Mouse (Mus musculus) kidney, postnatal 10 days (tissue): ENCODE data around the gene Clybl.

Experiments used
- DNase-seq: peaks from one replicate; pipeline ENCODE4 v3.0.0; 2021; ENCODE audit warnings: mixed read lengths

The Clybl gene

DNA sequence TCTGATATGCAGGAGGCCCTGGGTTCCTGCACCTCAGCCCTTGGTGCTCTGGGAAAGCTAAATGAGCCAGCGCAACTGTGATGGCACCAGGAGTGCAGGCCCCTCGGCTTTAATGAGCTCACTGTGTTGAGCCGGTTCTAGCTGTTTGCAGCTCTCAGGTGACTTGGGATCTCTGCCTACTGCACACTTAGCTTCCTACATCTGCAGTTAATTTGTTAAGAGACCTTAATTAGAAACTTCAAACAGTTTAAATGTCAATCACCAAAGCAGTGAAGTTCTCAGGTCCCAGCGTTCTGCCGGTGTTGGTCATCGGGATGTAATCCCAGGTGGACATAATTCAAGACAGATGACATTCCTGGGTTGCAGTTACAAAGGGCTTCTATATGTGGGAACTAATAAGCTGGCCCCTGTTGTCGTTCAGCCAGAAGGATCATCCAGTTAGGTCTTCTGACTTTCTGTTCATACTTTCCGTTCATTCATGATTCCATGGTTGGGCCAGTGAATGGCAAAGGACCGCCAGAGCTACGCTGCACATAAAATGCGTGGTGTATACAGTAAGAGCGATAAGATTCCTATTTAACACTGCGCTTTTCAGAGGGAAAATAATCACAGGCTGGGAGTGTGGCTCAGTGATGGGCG, 18.9 kb downstream of the Clybl start:
- DNase-seq, result no peak

DNA sequence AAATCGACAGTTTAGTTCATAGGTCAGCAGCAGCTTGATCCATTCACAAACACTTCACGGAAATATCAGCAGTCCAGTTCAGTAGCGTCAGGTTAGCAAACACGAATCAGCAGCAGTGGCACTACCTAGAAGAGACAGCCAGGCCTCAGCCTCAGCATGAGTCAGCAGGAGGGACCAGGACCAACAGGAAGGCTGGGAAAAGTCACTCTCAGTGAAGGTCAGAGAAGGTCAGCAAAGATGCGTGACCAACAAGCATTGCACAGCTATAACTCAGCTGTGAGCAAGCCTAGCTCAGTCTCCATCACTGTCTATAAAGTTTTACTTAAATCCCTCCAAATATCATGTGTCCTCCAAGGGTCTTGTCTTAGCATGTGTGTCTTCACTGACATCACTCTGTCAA, 27.7 kb downstream of the Clybl start:
- no peak for DNase-seq

DNA sequence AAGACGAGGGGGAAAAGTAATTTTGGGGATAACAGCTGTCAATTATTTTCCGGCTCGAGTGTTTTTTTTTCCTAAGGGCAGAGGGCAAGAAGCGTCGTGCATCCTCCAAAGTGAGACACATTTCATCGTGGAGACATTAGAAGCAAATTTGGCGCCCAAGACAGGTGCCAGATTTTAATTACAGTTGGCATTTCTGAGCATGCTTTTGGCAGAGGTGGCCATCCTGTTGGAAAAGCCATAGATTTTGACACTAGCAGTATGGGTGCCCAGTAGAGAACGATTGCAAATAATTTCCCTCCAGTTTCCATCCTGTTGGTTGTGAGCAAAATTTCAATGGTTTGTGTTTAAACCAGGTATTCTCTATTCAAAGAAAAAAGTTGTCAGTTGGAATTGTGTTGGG, 32.1 kb downstream of the Clybl start:
- no peak for DNase-seq

DNA sequence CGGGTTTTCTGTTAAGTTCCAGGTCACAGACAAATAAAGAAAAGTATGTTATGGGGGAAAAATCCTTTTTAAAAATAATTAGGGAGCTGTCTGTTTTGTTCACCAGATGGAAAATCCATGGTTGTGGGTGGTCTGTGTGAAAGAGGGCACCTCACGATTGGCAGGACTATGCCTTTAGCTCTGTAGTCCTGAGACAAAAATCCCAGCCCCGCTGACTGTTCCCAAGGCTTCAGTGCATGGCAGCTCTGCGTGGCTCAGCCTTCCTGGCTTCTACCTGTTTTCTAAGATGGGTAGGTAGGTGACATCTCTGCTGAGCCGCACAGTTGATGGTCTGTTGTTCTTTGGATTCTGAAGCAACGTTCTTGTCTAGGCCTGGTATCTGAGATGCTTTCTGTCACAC, 32.6 kb downstream of the Clybl start:
- no peak for DNase-seq

DNA sequence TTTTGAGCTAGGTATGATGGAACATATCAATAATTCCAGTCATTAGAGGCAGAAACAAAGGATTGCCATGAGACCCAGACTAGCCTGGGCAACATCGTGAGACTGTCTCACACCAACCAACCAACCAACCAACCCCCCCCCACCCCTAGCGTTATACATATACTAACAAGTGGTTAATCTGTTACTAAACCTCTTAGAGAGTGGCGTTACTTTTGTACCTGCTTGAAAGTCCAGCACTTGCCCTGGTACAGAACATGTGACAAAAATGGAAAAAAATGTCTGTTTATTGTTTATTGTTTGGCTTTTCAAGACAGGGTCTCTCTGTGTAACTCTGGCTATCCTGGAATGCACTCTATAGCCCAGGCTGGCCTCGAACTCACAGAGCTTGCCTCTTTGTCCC, 35.7 kb downstream of the Clybl start:
- no peak for DNase-seq

DNA sequence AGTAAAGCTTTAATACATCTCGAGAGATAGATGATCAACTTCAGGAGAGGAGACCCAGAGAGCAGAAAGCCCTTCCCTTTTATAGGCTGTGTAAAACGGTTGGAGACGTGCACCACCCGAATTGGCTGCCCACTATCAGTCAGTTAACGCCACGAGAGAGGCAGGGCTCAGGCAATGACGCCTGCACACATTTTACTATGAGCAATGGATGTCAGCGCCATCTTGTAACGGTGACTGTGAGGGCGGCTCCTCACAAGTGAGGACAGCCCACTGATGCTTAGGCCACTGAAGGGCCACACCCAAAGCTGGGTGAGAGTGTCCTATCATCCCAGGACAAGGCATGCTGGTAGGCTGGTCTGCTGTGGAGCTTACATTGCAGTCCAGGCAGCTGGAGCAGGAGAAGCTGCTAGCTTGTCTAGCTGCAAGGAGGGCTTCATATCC, 41.5 kb downstream of the Clybl start:
- no peak for DNase-seq

DNA sequence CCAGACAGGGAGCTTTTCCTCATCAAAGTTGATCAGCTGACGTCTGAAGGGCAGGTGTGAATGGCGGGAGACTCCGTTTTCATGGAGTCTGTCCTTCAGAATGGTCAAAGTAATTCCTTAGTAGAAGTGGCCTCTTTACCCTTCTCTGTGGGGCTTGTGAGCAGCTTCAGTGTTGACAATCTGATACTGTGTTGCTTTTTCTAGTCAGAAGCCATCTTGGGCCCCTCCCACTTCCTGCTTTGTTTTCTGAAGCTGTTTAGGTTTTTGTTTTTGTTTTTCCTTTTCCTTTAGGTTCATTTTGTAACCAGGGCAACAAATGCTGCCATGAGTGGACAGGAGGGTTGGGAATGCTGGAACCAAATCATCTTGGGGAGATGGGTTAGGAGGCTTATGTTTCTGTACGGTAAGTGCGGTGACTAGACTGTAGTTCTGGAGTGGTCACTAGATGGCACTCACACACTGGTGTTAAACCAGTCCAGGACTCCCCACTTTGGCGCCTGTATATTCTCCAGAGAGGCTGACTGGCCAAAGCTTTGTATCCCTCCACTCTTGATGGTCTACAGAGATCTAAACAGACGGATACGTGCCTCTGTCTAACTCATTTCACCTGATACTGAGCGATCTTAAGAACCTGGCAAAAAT, 42.1 kb downstream of the Clybl start:
- peak; percentile 88 for DNase-seq

DNA sequence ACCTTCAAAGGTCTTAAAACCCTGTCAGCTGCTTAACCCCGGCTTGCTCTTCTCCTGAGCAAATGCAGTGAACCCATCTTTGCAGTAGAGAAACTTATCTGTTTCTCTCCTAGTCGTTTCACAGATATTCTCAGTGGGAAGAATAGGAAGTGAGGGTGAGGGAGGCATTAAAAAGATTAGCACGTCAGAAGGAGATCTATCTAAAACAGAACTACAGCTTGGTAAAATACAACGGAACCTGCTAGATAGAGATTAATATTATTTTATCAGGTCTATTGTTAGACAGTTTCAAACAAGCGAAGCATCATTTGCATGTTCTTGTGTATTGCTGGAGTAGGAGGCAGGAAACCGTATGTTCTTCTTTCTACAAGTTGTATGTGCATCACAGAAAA, 42.6 kb downstream of the Clybl start:
- no peak for DNase-seq

DNA sequence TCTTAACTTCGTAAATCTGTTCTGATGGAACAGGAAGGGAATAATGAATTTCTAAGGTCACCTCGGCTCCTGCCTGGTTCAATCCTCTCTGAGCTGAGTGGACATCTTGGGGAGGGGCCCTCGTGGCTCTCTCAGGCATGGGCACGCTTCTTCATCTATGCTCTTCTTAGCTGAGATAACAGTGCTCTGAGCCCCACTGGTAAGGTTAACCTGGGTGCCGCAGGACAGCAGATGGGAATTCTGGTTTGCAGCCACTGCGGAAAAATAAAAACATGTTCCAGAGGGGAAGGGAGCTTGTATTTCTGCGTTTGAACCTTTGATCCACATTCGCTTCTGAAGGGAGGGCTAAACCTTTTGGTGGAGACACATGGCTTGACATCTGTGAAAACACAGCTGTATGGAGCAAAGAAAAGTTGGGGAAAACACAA, 43.0 kb downstream of the Clybl start:
- no peak for DNase-seq

DNA sequence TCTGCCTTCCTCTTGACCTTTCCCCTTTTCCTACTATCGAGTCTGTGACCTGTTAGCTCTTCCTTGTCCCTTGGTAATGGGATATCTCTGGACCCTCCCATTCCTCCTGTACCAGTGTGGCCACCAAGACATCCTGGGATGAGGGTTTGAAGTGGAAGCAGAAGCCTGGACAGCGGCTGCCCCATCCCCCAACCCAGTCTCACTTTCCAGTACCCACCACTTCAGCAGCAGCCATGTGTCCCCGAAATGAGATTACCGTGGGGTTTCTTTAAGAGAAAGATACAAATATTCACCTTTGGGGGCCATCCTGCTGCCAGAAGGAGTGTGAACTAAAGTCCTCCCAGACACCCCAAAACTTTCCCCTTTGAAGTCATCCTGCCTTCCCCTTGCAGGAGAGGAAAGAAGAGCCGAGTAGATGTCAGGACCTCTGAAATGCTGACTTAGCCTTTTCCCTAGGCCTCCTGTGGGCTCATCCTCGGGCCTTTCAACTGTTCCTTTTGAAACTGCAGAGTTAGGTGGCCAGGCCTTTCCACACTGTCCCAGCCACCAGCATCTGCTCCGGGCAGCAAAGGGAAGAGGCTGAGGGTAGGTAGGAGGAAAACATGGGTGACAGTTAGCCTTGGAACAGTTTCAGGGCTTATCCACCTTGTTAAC, 44.1 kb downstream of the Clybl start:
- DNase-seq, result no peak

DNA sequence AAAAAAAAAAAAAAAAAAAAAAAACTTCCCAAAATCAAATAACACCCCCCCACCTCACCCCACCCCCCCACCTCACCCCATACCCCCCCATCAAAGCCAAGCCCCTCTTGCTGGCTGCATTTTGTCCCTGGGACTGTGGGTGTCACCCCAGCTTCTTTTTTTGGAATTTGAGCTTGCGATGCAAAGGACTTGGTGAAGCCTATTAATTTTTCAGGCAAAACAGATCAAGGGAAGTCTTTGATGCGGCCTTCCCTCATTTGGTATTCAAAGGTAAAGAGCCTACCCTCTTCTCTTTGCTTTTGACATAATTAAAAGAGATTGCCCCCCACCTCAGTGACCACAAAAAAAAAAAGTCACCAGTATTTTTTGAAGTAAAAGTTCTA, 44.6 kb downstream of the Clybl start:
- no peak for DNase-seq

DNA sequence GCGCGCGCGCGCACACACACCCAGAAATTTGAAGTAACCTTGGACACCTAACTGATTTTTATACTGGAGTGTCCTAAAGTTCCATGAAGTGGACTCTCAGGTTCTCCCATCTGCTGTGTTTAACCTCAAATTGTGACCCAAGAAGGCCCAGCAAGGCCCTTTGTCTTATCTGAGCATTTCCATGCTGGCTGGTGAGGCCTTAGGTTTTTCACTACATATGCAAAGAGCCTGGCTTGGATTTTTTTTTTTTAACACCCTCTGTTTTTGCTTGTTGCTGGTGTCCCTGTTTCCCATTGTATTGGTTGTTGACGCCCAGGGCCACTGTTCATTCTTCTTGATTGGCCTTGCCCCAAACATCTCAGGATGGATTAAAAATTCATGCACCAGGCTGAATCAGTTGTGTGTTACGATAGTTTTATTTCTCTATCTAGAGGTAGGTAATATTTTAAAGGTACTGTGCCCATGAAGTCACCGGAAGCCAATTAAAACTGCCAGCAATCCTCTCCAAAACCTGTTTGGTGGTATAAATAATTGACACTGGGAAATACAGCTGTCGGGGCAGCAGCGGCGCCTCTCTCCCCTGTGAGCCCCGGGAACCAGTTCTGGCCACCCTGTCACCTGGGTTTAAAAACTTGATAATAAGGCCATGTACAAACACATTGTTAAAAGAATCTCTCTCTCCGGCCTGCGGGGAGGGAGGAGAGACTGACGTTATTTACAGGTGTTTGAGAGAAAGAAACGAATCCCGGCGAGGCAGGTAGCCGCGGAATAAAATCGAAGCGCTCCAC, 45.4 kb downstream of the Clybl start:
- no peak for DNase-seq

DNA sequence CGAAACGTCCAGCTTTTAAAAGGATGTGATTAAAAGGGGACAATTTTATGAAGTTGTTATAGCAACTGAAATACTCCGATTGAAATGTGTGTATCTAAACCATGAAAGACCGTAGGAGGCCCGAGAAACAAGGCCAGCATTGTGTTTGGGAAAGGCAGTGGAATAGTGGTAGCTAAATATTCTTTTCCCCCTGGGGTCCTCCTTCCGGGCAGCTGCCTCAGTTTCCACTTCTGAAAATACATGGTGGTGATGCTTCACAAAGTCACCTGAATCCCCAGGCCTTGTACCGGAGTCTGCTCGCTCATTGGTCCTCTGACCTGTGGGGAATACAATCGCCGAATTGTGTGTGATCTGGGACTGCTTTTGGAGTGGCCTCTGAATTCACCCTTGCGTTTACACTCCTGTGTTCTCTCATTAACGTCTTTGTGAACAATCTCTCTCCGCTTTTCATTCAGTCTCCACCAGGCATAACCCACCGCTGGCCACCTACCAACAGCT, 46.0 kb downstream of the Clybl start:
- no peak for DNase-seq

DNA sequence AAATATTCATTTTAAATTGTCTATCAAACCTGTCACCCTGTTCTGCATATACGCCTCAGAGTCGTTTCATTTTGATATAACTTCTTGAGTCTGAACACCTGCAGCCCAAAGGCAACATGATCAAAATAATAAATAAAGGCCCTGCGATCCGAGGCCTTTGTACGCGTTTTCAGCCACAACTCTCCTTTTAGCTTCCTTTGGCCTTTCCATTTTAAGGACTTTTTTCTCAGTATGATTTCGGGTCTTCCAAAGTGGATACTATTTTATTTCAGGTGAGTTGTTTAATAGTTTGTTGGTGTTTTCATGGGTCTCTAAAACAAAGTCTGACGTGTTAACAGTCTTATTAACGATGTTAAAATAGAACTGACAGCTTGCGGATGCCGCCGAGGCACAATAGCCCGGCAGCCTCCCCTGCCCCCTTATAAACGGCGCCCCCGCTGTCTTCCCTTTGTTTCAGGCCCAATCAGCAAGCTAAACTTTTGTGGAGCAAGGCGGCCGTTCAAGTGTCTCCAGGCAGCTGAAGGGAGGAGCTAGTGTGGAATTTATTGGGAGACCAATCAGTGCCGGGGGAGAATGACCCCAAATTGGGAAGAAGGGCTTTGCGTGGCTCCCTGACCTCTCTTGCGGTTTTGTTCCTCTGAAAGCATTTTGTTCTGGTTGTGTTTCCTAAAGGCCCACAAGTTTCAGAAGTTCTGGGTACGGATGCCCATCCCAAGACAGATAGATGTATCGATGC, 47.5 kb downstream of the Clybl start:
- no peak for DNase-seq

DNA sequence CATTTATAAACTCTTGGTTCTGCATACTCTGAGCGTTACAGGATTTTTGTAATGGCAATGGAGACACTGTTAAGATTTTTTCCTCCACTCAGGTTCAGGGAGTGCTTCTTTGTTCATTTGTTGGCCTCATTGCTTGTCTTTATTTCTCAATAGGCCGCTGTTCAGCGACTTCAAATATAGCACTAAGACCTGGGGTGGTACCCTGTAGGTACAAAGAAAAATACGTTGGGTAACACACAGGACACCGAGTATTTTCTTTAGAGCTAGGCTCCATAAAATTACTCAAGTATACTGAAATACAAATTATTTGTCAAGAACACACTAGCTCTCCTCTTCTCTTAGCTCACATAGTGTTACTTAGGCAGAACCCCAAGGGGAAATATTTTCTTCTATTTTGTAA, 48.5 kb downstream of the Clybl start:
- no peak for DNase-seq

DNA sequence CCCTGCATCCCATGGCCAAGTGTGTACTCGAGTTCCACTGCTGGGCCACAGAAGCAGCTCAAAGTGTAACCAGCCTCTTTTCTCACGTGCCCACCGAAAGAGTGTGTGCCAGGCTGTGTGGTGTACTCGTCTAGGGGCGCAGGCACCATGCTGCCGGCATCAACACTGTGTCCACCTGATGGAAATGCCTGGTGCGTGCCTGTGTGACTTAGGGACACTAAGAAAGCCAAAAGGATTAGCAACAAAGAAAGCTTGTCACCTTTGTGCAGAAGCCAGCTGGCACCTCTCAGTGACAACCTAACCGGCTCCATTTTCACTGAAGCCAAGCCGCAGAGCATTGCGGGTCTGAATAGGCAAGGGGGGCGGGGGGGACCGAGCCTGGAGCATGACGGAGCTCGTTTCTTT, 49.1 kb downstream of the Clybl start:
- DNase-seq, result no peak

DNA sequence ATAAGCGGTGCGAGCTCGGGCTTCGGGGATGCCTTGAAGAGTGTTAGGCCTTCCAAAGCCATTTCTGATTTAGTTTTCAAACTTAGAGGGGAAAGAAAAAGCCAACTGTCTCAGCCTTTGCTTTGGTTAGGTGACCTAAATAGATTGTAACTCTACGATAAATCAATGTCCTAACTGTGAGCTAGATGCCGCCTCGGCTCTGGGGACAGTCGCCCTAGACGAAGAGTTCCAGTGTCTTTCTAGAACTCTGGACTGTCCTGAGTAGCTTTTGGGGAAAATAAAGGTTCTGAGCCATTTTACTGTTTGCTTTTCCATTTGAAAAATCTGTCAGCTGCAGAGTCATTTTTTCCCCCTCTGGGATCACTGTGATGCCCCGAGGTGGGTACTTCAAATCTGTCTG, 49.6 kb downstream of the Clybl start:
- no peak for DNase-seq

DNA sequence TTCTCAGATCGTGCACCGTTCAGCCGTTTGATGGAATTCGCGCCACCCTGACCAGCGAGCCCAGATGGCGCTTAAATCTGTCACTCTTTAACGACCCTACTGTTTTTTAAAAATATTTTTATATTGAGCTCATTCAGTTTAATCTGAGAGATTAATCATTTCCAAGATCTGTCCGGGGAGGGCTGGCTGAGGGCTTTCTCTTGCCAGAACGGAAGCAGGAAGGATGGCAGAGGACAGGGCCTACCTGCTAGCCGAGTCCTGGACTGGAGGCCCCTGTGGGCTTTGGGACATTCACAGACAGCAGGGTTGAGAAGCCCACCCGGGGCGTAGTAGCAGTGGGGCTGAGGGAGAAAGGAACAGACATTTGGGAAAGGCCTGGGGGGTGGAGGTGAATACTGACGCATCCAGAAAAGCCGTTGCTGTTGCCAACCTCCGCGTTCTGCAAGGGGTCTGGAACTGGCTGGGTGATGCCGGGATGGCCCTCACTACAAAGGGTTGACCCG, 51.8 kb downstream of the Clybl start:
- DNase-seq, result peak; percentile 34

DNA sequence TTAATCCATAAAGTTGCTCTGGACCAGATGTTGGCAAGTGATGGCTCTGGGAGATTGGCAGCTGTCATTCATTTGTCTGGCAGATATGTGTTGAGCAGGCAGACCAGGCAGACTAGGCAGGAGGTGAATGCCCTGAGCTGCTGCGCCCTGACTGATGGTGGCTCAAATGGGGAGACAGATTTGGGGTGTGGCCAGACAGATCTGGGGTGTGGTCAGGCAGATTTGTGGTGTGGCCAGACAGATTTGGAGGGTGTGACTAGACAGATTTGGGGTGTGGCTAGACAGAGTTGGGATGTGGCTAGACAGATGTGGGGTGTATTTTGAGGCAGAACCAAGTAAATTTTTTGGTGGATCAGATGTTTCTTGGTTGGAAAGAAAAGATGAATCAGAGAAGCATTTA, 62.4 kb downstream of the Clybl start:
- DNase-seq, result no peak

DNA sequence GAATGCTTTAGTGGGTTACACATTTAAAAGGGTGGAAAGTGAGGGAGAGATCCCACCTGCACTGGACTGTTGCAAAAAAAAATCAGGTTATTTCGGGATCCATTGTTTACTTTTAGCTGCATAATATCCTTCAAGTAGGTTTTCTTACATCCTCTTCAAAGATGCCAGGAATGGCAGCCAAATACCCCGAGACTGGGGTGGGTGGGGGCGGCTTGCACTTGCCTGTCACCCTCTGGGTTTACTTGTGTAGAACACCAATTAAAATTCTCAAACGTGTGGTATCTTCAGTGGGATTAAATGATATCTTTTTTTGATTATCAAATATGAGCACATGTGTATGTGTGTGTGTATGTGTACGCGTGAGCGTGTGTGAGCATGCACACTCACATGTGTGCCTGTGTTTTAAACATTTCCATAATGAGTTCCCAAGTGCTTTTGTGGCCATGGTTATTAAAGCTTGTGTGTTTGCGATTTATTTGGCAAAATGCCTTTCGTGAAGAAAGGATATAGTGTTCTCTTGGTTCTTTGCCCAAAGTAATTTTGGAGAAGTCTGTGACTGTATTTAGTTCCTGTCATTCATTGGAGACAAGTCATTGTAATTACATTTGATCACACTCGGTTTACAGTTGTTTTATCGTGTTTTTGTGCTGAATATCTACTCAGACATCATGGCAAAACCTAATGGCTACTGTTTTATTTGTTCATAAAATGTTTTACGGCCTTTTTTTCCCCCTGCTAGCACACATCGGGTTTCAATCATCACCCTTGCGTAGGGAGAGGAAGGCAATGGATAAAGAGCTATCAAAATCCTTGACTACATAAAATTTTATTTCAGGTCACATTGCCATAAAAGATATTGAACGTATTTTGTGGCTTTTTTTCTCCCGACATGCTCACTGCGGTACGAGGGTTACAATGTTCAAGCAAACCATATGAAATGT, 65.7 kb downstream of the Clybl start:
- no peak for DNase-seq

DNA sequence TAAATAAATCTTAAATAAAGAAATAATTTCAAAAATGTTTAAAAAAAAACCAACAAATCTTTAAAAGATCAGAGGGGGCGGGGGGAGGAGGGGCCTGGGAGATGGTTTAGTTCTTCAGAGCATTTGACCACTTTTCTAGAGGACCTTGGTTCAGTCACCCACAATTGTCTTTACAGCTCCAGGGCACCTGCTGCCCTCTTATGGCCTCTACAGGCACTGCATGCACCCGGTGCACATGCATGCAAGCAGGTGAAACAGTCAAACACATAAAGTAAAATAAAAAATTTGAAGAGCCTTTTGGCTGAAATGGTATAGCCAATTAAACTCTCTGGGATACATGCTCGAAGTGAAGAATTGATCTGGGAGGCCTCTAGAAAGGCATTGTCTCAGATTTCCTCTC, 67.6 kb downstream of the Clybl start:
- DNase-seq, result peak; percentile 21
